Mouse (Mus musculus): Measurements from ENCODE around the gene Cdyl. TPM values are rescaled to one million over a fixed set of nuclear protein-coding genes. Genes with fewer than 3 reads are reported as not detected.

Cdyl gene
- polyA plus RNA-seq, 1 experiment: 10.9 TPM

- no peaks in the 10 kb centered on the region for H3K27me3 ChIP-seq (ENCODE audit: control insufficient read depth, insufficient read depth, insufficient read length)
- H3K36me3 ChIP-seq (ENCODE audit: control insufficient read depth, insufficient read depth): peaks cover 5% of the 10 kb centered on the region
- H3ac ChIP-seq (ENCODE audit: control insufficient read depth, insufficient read length): no peak overlapping the region
- peak; percentile 46 for TF ChIP-seq E2F4 (IDR thresholded peaks at IDR 0.05; ENCODE audit: insufficient read depth)
- no peak for TF ChIP-seq TCF3 (IDR thresholded peaks at IDR 0.05; ENCODE audit: insufficient read length, low read depth)
- H3K79me2 ChIP-seq (ENCODE audit: control insufficient read depth, insufficient read depth): no peaks in the 10 kb centered on the region
- peak overlapping the region; percentile 45 for H3K4me3 ChIP-seq
- peak overlapping the region; percentile 66 for H3K4me2 ChIP-seq (ENCODE audit: low read depth)
Observed at GRCm38 (mm10) chr13:35905378-35905777, 245.7 kb downstream of the Cdyl start.

DNA sequence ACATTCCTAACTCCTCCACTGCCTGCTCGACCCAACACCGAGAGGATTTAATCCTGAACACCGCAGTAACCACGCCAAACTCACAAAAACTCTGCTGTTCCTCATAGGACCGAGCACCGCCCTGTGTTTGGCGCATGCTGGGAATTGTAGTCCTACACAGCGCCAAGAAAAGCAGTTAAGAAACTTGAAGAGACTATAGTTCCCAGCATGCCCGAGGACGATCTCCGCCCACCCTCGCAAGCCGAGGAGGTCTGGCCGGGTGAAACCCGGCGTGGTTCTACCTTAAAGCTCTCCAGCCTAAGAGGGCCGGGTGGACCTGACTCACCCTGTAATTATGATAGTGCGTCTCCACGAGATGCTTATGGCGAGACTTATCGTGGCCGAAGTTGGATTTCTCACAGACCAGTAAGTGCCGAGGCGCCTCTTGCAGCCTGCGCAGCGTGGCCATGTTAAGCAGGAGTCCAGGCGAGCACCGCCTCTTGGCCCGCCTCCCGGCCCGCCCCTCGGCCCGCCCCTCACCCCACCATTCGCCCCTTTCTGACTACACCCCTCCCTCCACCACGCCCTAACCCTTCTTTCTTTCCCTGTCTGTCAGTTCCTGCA, 246.3 kb downstream of the Cdyl start, which contains the start of gene Rpp40:
Gene Rpp40 (minus strand): TSS at position 481 of the 603 bp plus-strand sequence.
- H3K79me2 ChIP-seq (ENCODE audit: control insufficient read depth, insufficient read depth): no peaks in the 10 kb centered on the region
- peak within 1 kb of the TSS; percentile 66 for H3K4me2 ChIP-seq (ENCODE audit: low read depth)
- no peak for TF ChIP-seq MAX (IDR thresholded peaks at IDR 0.05; ENCODE audit: low read depth)
- peak; percentile 42 for TF ChIP-seq SRF (IDR thresholded peaks at IDR 0.05; ENCODE audit: control insufficient read depth, insufficient read length, low read depth)
- TF ChIP-seq POLR2A (IDR thresholded peaks at IDR 0.05; ENCODE audit: insufficient read length, low read depth): peak; percentile 45
- TF ChIP-seq TCF12 (IDR thresholded peaks at IDR 0.05; ENCODE audit: insufficient read depth, poor library complexity, severe bottlenecking): no peak
- peak within 1 kb of the TSS; percentile 45 for H3K4me3 ChIP-seq
- H3ac ChIP-seq (ENCODE audit: control insufficient read depth, insufficient read length): no peak within 1 kb of the TSS
- peaks cover 5% of the 10 kb centered on the region for H3K36me3 ChIP-seq (ENCODE audit: control insufficient read depth, insufficient read depth)
- no peaks in the 10 kb centered on the region for H3K27me3 ChIP-seq (ENCODE audit: control insufficient read depth, insufficient read depth, insufficient read length)

DNA sequence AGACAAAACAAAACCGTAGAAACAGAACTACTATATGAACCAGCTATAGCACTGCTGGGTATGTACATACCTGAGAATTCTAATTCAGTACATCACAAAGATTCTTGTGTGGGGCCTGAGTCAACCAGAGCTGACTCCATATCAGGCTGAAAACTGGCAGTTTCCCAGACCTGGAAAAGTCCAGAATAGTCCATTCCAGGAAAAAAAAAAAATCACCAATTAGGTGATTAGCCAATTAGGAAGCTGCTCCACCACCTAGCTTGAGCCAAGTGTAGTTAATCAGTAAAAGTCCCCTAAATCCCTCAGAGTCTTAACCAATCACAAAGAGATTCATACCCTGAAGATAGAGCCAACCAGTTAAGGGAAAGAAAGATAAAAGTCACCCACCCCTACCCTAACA, 251.8 kb downstream of the Cdyl start:
- no peak for TF ChIP-seq SRF (IDR thresholded peaks at IDR 0.05; ENCODE audit: control insufficient read depth, insufficient read length, low read depth)
- TF ChIP-seq E2F4 (IDR thresholded peaks at IDR 0.05; ENCODE audit: insufficient read depth): no peak
- no peak for TF ChIP-seq TCF12 (IDR thresholded peaks at IDR 0.05; ENCODE audit: insufficient read depth, poor library complexity, severe bottlenecking)
- no peak for TF ChIP-seq TCF3 (IDR thresholded peaks at IDR 0.05; ENCODE audit: insufficient read length, low read depth)
- TF ChIP-seq MYOD1 (IDR thresholded peaks at IDR 0.05; ENCODE audit: control insufficient read depth in 1 of 3, insufficient read length in 2 of 3, low read depth in 2 of 3): no peak
- TF ChIP-seq USF1 (IDR thresholded peaks at IDR 0.05; ENCODE audit: low read depth): no peak
- TF ChIP-seq MAX (IDR thresholded peaks at IDR 0.05; ENCODE audit: low read depth): no peak
- TF ChIP-seq POLR2A (IDR thresholded peaks at IDR 0.05; ENCODE audit: insufficient read length, low read depth): no peak
- no peak for TF ChIP-seq CEBPB (IDR thresholded peaks at IDR 0.05; ENCODE audit: insufficient read depth, poor library complexity, severe bottlenecking)
- TF ChIP-seq MYOG (IDR thresholded peaks at IDR 0.05; ENCODE audit: control insufficient read depth in 1 of 3, insufficient read depth in 1 of 3, insufficient read length in 2 of 3, low read depth in 2 of 3): no peak
- TF ChIP-seq REST (IDR thresholded peaks at IDR 0.05; ENCODE audit: insufficient read depth, insufficient read length): no peak
- no peak for TF ChIP-seq POLR2AphosphoS2 (IDR thresholded peaks at IDR 0.05; ENCODE audit: insufficient read length, low read depth)
- Histone ChIP-seq H3K4me3 (no peak overlapping the region), H3K4me2 (ENCODE audit: low read depth) (no peak overlapping the region), H3K36me3 (ENCODE audit: control insufficient read depth, insufficient read depth) (no peaks in the 10 kb centered on the region), H3K79me2 (ENCODE audit: control insufficient read depth, insufficient read depth) (no peaks in the 10 kb centered on the region), H3ac (ENCODE audit: control insufficient read depth, insufficient read length) (no peak overlapping the region), H3K27me3 (ENCODE audit: control insufficient read depth, insufficient read depth, insufficient read length) (no peaks in the 10 kb centered on the region)

Other genes starting within 250 kb of the Cdyl start
- 13.6 TPM for gene Rpp40, start 246.5 kb downstream of the Cdyl start, polyA plus RNA-seq (2012; fragmentation: generic; extraction: Trizol)